Mouse (Mus musculus): Measurements from ENCODE around the gene Dpp7.

The Dpp7 gene

GRCm38 (mm10) chr2:25356208-25357079 lies at the start of gene Dpp7:
TSS of gene Dpp7 (minus strand) at chr2:25356359.
- peak; percentile 89 to 91 for DNase-seq

- DNase-seq: no peak
Observed at GRCm38 (mm10) chr2:25403994-25404393, 47.8 kb upstream of the Dpp7 start.

GRCm38 (mm10) chr2:25402972-25403601 lies 46.9 kb upstream of the Dpp7 start:
- peak; percentile 76 to 80 for DNase-seq

GRCm38 (mm10) chr2:25402377-25402971 lies 46.3 kb upstream of the Dpp7 start:
- DNase-seq: peak; percentile 89 to 95

- peak; percentile 72 to 88 for DNase-seq
Observed at GRCm38 (mm10) chr2:25400764-25401163, 44.6 kb upstream of the Dpp7 start.

- no peak for DNase-seq
Observed at GRCm38 (mm10) chr2:25400291-25400690, 44.1 kb upstream of the Dpp7 start.

- no peak for DNase-seq
Observed at GRCm38 (mm10) chr2:25399051-25399450, 42.9 kb upstream of the Dpp7 start, which contains the start of gene Npdc1. TSS of gene Npdc1 (plus strand) at chr2:25399351.

GRCm38 (mm10) chr2:25398065-25398464 lies 41.9 kb upstream of the Dpp7 start:
- no peak for DNase-seq

GRCm38 (mm10) chr2:25397010-25397409 lies 40.9 kb upstream of the Dpp7 start:
- DNase-seq: no peak

GRCm38 (mm10) chr2:25396597-25396983 lies 40.4 kb upstream of the Dpp7 start:
- no peak for DNase-seq

- DNase-seq: peak; percentile 63 to 80
Observed at GRCm38 (mm10) chr2:25395721-25396596, 39.8 kb upstream of the Dpp7 start, which contains the start of gene Entpd2. TSS of gene Entpd2 (plus strand) at chr2:25395874.

GRCm38 (mm10) chr2:25394281-25395221 lies 38.4 kb upstream of the Dpp7 start:
- DNase-seq: peak in 1 of 2 experiments; percentile 52

- DNase-seq: no peak
Observed at GRCm38 (mm10) chr2:25391266-25391665, 35.1 kb upstream of the Dpp7 start.

- no peak for DNase-seq
Observed at GRCm38 (mm10) chr2:25384492-25384891, 28.3 kb upstream of the Dpp7 start.

- DNase-seq: peak; percentile 59 to 82
Observed at GRCm38 (mm10) chr2:25376589-25376988, 20.4 kb upstream of the Dpp7 start.

- no peak for DNase-seq
Observed at GRCm38 (mm10) chr2:25373431-25373830, 17.3 kb upstream of the Dpp7 start.

- DNase-seq: no peak
Observed at GRCm38 (mm10) chr2:25372644-25373391, 16.7 kb upstream of the Dpp7 start.

GRCm38 (mm10) chr2:25371764-25372643 lies 15.8 kb upstream of the Dpp7 start, which contains the start of gene Sapcd2:
TSS of gene Sapcd2 (plus strand) at chr2:25372321.
- DNase-seq: peak; percentile 89 to 90

GRCm38 (mm10) chr2:25369996-25370395 lies 13.8 kb upstream of the Dpp7 start:
- no peak for DNase-seq
